Mouse (Mus musculus) embryonic facial prominence, embryonic 13.5 days (tissue): ENCODE results near the gene Slc12a4. TPM values are rescaled to one million over a fixed set of nuclear protein-coding genes. Genes with fewer than 3 reads are reported as not detected.

Source experiments
- ATAC-seq: fragments of 200-750 bp; cut with Nextera tagmentation; 2 replicates; pipeline ENCODE4 v1.8.0; 2017; ENCODE audit warnings: low read depth; ENCODE audit not compliant: insufficient number of reproducible peaks, insufficient read depth, low FRiP score, low TSS enrichment
- H3K27ac ChIP-seq: fragments of 300-500 bp; sonication (generic); 2 replicates; pipeline ENCODE4 v1.5.1; 2015; ENCODE audit warnings: moderate library complexity, mild to moderate bottlenecking, inconsistent platforms
- H3K27me3 ChIP-seq: fragments of 300-500 bp; sonication (generic); 2 replicates; pipeline ENCODE4 v1.6.1; 2015; ENCODE audit warnings: mild to moderate bottlenecking, inconsistent platforms
- H3K36me3 ChIP-seq: fragments of 300-500 bp; sonication (generic); 2 replicates; pipeline ENCODE4 v1.6.1; 2015; ENCODE audit warnings: mild to moderate bottlenecking, inconsistent platforms
- H3K4me1 ChIP-seq: fragments of 300-500 bp; sonication (generic); 2 replicates; pipeline ENCODE4 v1.6.1; 2015; ENCODE audit warnings: inconsistent platforms
- H3K4me2 ChIP-seq: fragments of 300-500 bp; sonication (generic); 2 replicates; pipeline ENCODE4 v1.6.1; 2015; ENCODE audit warnings: moderate library complexity, mild to moderate bottlenecking, inconsistent platforms
- H3K4me3 ChIP-seq: fragments of 300-500 bp; sonication (generic); 2 replicates; pipeline ENCODE4 v1.5.1; 2015; ENCODE audit warnings: mild to moderate bottlenecking, inconsistent platforms
- H3K9ac ChIP-seq: fragments of 300-500 bp; sonication (generic); 2 replicates; pipeline ENCODE4 v1.6.1; 2015; ENCODE audit warnings: mild to moderate bottlenecking, inconsistent platforms
- H3K9me3 ChIP-seq: fragments of 300-500 bp; sonication (generic); 2 replicates; pipeline ENCODE4 v1.6.1; 2016; ENCODE audit warnings: inconsistent platforms
- WGBS: fragments of 180-500 bp; shearing (Covaris S2); methylation state at CpG from one replicate; pipeline ENCODE4 v1.1.7; 2015; ENCODE audit warnings: mixed read lengths; 5-methylcytosine and 5-hydroxymethylcytosine counted together
- polyA plus RNA-seq: library from polyadenylated mRNA; unstranded; fragments of >200 nt; fragmentation: Nextera tagmentation; extraction: Ambion mirVana; gene quantifications from 2 replicates; pipeline ENCODE4 v1.2.1, GENCODE M21; 2015

The Slc12a4 gene
- polyA plus RNA-seq, 1 experiment from 2014 or later = 48.3 TPM

DNA sequence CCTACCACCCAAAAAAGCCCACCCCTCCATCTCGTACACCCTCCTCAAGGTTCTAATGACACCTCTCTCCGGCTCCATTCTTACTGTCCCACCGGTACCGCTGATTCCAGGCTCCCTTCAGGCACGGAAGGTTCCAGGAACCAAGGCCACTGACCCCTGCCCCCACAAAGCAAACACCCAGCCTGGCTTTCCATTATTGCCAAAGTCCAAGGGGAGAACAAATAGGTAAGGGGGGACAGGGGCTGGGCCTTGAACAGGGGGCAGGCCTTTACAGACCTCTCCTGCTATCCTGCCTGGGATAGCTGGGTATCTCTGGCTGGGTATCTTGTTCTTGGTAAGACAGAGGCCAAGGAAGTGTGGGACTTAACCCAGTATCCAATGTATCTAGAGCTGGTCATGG is 23.4 kb downstream of the Slc12a4 start:
- no peaks in the 10 kb centered on the region for H3K9me3 ChIP-seq
- peaks cover 9% of the 10 kb centered on the region for H3K4me1 ChIP-seq
- H3K36me3 ChIP-seq = peaks cover 74% of the 10 kb centered on the region
- H3K9ac ChIP-seq = no peak overlapping the region
- no peaks in the 10 kb centered on the region for H3K27me3 ChIP-seq
- no peak overlapping the region for H3K4me2 ChIP-seq
- WGBS = 95% methylated on average over 5 of the region's 5 CpGs
- H3K4me3 ChIP-seq = no peak overlapping the region
- ATAC-seq = no peak
- H3K27ac ChIP-seq = no peak overlapping the region

DNA sequence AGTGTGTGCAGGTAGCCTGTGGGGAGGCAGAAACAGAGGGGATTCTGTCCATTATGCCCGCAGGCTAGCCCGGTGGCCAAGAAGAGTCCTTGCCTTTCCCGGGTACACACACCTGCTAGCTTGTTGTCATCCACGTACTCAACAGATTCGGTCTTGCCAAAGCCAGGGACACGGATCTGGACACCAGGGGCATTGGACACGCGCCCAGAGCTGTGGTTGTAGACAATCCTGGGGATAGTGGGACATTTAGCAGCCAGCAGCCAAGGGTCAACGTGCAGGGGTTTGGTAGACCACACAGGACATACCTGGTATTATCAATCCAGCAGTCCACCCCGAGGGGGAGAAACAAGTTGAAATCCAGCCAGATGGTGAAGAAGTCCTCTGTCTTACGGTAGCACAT is 23.9 kb downstream of the Slc12a4 start:
- WGBS = 94% methylated on average over 11 of the region's 11 CpGs
- Histone ChIP-seq H3K9ac (no peak overlapping the region), H3K9me3 (no peaks in the 10 kb centered on the region), H3K27me3 (no peaks in the 10 kb centered on the region), H3K4me1 (peaks cover 9% of the 10 kb centered on the region), H3K36me3 (peaks cover 69% of the 10 kb centered on the region), H3K4me2 (no peak overlapping the region), H3K4me3 (no peak overlapping the region), H3K27ac (no peak overlapping the region)
- no peak for ATAC-seq

DNA sequence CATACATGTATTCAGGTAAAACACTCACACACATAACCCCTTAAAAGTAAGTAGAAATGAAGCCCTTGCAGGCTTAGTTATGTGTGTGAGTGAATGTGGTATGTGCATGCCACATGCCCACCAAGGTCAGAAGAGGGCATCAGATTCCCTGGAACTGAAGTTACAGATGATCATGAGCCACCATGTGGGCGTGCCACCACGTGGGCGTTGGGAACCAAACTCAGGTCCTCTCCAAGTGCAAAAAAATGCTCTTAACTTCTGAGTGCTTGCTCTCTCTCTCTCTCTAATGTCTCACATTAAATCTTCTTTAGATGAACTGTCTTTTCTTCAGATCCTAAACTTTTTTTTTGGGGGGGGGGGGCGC is 27.6 kb downstream of the Slc12a4 start, which contains the start of gene Psmb10:
TSS of gene Psmb10 (minus strand) at position 139 of the 364 bp plus-strand sequence.
- H3K9me3 ChIP-seq = no peaks in the 10 kb centered on the region
- peak within 1 kb of the TSS; percentile 79 for H3K4me3 ChIP-seq
- H3K27me3 ChIP-seq = no peaks in the 10 kb centered on the region
- no peak for ATAC-seq
- WGBS = 33% methylated on average over 4 of the region's 4 CpGs
- H3K4me2 ChIP-seq = peak within 1 kb of the TSS; percentile 95
- H3K36me3 ChIP-seq = peaks cover 39% of the 10 kb centered on the region
- peak within 1 kb of the TSS; percentile 81 for H3K27ac ChIP-seq
- peak within 1 kb of the TSS; percentile 82 for H3K9ac ChIP-seq
- peaks cover 20% of the 10 kb centered on the region for H3K4me1 ChIP-seq

DNA sequence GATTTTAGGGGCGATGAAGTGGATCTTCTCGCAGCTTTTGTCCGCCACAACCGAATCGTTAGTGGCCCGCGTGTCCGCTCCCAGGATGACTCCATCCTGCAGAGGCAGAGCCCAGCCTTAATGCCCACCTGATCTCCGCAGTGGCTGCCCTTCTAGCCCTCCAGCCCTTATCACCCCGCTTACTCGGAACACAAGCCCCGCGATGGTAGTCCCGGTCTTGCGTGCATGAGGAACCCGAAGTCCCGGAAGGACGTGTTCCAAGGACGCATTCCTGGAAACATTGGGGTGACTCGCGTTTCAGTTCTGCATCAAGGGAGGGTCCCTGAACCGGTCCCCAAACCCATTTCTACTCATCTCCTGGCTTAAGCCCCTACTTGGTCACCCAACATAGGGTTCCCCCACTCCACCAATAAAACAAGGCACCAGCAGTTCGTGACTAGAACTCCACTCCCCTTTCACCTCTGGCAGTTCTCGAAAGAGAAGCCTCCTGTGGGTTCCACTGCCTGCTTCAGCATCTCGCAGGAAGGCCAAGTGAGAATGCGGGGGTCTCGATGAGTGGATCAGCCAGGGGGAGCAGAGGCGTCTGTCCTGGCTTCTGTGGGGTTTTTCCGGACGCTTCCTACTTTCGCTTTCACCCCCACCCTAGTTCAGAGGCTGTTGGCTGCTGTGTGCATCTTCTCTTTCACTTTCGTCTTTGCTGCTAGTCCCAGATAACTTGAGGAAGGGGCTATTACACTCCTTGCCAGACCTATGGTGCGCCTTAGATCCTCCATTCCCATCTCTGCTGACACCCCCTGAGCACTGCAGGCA is 28.2 kb downstream of the Slc12a4 start:
- Histone ChIP-seq H3K9ac (peak overlapping the region; percentile 82), H3K4me1 (peaks cover 20% of the 10 kb centered on the region), H3K9me3 (no peaks in the 10 kb centered on the region), H3K4me3 (peak overlapping the region; percentile 79), H3K27me3 (no peaks in the 10 kb centered on the region), H3K27ac (peak overlapping the region; percentile 81), H3K4me2 (peak overlapping the region; percentile 95), H3K36me3 (peaks cover 37% of the 10 kb centered on the region)
- 2% methylated on average over 33 of the region's 33 CpGs for WGBS
- no peak for ATAC-seq

DNA sequence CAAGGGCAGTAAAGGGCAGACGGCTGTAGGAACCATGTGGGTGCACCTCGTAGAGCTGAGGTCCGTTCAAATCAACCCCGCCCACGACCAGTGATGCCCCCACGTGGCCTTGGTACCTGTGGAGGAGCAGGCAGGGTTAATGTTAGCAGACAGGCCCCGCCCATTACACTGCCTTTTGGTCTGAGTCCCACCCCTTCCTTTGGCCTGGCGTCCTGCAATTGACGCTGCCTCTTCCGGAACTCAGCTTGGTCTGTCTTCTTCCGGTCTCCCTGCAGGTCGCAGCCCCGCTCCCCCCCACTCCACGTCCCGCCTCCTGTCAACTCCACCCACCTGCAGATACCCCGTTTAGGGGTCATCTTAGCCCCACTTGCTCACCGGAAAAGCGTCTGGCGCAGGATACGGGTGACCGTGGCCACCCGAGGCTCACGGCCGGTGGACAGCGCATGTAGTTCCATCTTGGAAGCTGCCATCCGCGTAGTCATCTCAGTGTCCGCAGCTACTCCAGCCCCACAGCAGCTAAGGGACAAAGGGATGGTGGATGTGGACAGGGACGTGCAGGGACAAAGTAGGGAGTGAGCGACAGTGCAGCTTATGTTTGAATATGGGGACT is 28.9 kb downstream of the Slc12a4 start:
- Histone ChIP-seq H3K9me3 (no peaks in the 10 kb centered on the region), H3K27me3 (no peaks in the 10 kb centered on the region)
- peak; percentile 80 for ATAC-seq

DNA sequence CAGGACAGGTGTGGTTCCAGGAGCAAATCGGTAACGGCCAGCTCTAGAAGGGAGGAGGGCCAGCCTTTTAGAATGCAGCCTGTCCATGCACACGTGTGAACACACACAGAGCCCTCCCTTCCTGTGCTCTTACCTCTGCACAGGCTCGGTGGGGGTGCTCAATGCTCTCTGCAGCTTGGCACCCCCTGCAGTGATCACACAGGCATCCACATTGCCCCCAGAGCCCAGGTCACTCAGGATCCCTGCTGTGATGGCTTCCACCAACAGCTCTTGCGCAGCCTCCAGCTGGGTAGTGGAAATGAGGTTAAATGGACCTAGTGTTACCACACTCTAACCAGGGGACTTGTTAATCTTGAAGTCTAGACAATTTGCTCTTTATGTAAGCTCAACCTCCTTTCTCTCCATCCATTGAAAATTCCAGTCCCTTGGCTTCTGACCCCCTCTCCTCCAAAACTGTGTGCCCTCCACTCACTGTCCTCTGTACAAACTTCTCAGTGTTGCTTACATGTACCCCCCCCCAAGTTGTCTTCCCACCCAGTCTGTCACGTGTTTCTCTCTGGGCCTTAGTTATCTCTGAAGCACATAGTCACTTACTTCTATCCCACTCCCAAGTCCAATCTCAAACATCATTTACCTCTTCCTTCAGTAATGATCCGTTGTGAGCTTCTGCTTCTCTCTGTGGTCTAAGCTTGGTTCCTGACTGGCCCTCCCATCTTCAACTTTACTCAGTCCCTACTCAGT is 29.9 kb downstream of the Slc12a4 start:
- Histone ChIP-seq H3K9ac (peak overlapping the region; percentile 82), H3K4me3 (peak overlapping the region; percentile 79), H3K4me1 (peaks cover 20% of the 10 kb centered on the region), H3K9me3 (no peaks in the 10 kb centered on the region), H3K36me3 (peaks cover 38% of the 10 kb centered on the region), H3K27me3 (no peaks in the 10 kb centered on the region), H3K27ac (no peak overlapping the region), H3K4me2 (peak overlapping the region; percentile 95)
- ATAC-seq = no peak
- 26% methylated on average over 7 of the region's 7 CpGs for WGBS

More for the DNA sequence above, 28.9 kb downstream of the Slc12a4 start:
- peak overlapping the region; percentile 82 for H3K9ac ChIP-seq
- peak overlapping the region; percentile 95 for H3K4me2 ChIP-seq
- peak overlapping the region; percentile 79 for H3K4me3 ChIP-seq
- peak overlapping the region; percentile 81 for H3K27ac ChIP-seq
- peaks cover 20% of the 10 kb centered on the region for H3K4me1 ChIP-seq
- H3K36me3 ChIP-seq = peaks cover 38% of the 10 kb centered on the region
- WGBS = under 1% methylated on average over 30 of the region's 30 CpGs

DNA sequence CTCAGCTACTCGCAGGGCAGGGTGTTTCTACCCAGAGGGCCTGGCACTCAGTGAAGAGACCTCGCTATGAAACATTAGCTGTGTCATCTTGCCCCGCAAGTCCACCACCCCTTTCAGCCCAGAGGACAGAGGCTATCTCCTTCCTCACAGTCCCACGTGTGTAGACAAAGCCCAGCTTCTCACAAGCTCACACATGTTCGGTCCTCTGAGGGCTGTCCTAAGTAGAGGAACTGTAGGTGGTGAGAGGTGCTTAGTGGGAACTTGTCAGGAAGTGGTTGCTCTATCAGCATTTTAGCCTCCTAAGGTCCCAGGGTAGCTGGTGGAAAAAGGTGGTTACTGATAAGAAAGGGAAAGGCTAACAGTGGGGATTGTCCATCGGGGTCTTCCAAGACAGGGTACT is 30.8 kb downstream of the Slc12a4 start:
- H3K9me3 ChIP-seq = no peaks in the 10 kb centered on the region
- peaks cover 20% of the 10 kb centered on the region for H3K4me1 ChIP-seq
- H3K4me3 ChIP-seq = no peak overlapping the region
- no peak overlapping the region for H3K9ac ChIP-seq
- H3K27me3 ChIP-seq = no peaks in the 10 kb centered on the region
- H3K4me2 ChIP-seq = no peak overlapping the region
- ATAC-seq = no peak
- 77% methylated on average over 6 of the region's 6 CpGs for WGBS
- no peak overlapping the region for H3K27ac ChIP-seq
- peaks cover 44% of the 10 kb centered on the region for H3K36me3 ChIP-seq

DNA sequence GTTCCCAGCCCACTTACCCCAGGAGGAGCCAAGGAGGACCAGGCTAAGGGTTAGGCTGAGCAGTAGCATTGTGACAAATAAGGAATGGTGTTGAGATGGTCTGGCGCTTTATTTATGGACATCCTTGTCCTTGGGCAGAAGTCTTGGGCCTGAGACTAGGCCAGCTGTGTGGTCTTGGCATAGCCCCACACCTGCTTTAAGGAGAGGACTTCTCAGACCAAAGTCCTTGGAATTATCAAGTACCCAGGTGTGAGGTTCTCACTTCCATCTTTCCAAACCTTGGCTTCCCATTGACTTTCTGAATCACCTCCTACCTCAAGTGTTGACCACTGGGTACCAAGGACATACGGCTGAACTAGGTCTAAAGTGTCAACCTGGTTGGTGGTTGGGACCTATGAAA is 32.1 kb downstream of the Slc12a4 start, which contains the start of gene Ctrl:
TSS of gene Ctrl (minus strand) at position 101 of the 400 bp plus-strand sequence.
- no peak within 1 kb of the TSS for H3K9ac ChIP-seq
- ATAC-seq = no peak
- H3K4me2 ChIP-seq = no peak within 1 kb of the TSS
- H3K27me3 ChIP-seq = no peaks in the 10 kb centered on the region
- 91% methylated on average over 2 of the region's 2 CpGs for WGBS
- no peaks in the 10 kb centered on the region for H3K9me3 ChIP-seq
- H3K4me1 ChIP-seq = peaks cover 20% of the 10 kb centered on the region
- peaks cover 49% of the 10 kb centered on the region for H3K36me3 ChIP-seq
- H3K4me3 ChIP-seq = no peak within 1 kb of the TSS
- H3K27ac ChIP-seq = no peak within 1 kb of the TSS

DNA sequence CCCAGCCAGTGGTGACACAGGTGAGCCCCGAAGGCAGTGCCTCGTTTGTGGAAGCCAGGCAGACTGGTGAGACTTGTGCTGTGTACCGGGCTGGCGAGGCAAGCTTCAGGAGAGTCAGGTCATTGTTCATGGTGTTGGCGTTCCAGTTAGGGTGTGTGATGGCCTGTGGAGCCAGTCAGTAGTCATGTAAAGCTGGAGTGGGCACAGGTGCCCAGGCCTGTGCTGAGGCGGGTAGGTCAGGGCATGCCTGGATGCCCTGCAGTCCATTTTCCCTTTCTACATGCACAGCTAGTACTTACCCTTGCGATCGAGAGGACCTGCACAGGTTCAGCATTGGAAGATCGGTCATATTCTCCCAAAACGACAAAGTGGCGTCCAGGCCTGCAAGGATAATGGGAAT is 33.4 kb downstream of the Slc12a4 start:
- 90% methylated on average over 11 of the region's 11 CpGs for WGBS

DNA sequence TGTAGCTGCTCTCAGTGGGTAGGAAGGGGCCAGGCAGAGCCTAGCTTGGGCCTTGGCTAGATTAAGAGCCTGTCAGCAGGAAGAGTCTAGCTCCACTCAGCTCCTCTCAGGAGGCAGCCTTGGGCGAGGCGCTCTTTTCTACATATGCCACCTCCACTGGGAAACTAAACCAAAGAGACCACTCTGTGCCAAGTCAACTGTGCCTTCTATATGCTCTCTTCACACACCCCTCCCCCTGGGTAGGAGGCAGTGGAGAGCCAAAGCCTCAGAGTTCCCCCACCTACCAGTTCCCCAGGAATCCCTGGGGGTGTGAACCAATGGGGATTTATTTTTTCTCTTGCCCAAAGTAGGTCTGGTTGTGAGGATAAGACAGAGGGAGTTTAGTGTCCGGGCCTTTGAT is 34.6 kb downstream of the Slc12a4 start:
- peaks cover 6% of the 10 kb centered on the region for H3K4me1 ChIP-seq
- H3K4me3 ChIP-seq = no peak overlapping the region
- H3K4me2 ChIP-seq = no peak overlapping the region
- H3K27ac ChIP-seq = no peak overlapping the region
- H3K36me3 ChIP-seq = peaks cover 49% of the 10 kb centered on the region
- H3K9me3 ChIP-seq = no peaks in the 10 kb centered on the region
- no peaks in the 10 kb centered on the region for H3K27me3 ChIP-seq
- ATAC-seq = 0 out of 2 replicates have a peak, but pooled peaks have one; percentile 18
- H3K9ac ChIP-seq = no peak overlapping the region
- 90% methylated on average over 3 of the region's 3 CpGs for WGBS

More for the DNA sequence above, 33.4 kb downstream of the Slc12a4 start:
- no peaks in the 10 kb centered on the region for H3K27me3 ChIP-seq
- H3K4me1 ChIP-seq = peaks cover 12% of the 10 kb centered on the region
- no peaks in the 10 kb centered on the region for H3K9me3 ChIP-seq
- H3K27ac ChIP-seq = no peak overlapping the region
- H3K9ac ChIP-seq = no peak overlapping the region
- H3K4me2 ChIP-seq = no peak overlapping the region
- peaks cover 49% of the 10 kb centered on the region for H3K36me3 ChIP-seq
- no peak overlapping the region for H3K4me3 ChIP-seq
- no peak for ATAC-seq

DNA sequence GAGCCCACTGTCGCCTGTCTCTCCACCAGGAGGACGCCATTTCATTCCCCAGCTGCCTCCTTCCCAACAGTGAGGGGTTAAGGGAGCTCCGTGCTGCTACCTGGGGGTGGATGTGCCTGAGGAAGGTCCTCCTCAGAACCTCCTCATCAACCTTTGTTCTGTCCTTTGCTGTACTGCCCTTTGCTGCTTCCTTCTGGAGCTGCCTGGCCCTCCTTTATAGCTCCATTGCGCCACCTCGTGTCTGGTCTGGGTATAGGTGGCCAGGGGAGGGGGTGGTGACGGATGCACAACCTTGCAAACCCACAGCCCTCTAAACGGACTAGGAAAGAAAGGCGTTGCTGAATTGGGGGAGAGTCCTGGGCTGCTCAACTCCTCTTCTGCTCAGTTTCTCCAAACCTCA is 35.3 kb downstream of the Slc12a4 start:
- Histone ChIP-seq H3K9ac (peak overlapping the region; percentile 46; the same call in 1 of the 2 replicates), H3K4me2 (no peak overlapping the region), H3K9me3 (no peaks in the 10 kb centered on the region), H3K27me3 (no peaks in the 10 kb centered on the region), H3K4me1 (no peaks in the 10 kb centered on the region; the same call in 1 of the 2 replicates), H3K36me3 (peaks cover 49% of the 10 kb centered on the region), H3K27ac (no peak overlapping the region), H3K4me3 (no peak overlapping the region)
- 22% methylated on average over 8 of the region's 8 CpGs for WGBS
- ATAC-seq = no peak
